Mouse (Mus musculus) embryonic facial prominence, embryonic 11.5 days (tissue): ENCODE results near the gene Spp2. TPM values are rescaled to one million over a fixed set of nuclear protein-coding genes. Genes with fewer than 3 reads are reported as not detected.

Experiments
- ATAC-seq: fragments of 200-750 bp; cut with Nextera tagmentation; replicated peaks from 2 replicates; pipeline ENCODE4 v1.8.0; 2017; ENCODE audit warnings: low read depth; ENCODE audit not compliant: insufficient number of reproducible peaks, low FRiP score, low TSS enrichment
- DNase-seq: peaks from one replicate; pipeline ENCODE4 v3.0.0-alpha.2; 2015; ENCODE audit warnings: low spot score
- H3K27ac ChIP-seq: fragments of 300-500 bp; sonication (generic); replicated peaks from 2 replicates; pipeline ENCODE4 v1.5.1; 2014; ENCODE audit warnings: mild to moderate bottlenecking, low read depth, low read length, control low read depth
- H3K27me3 ChIP-seq: fragments of 300-500 bp; sonication (generic); 2 replicates; pipeline ENCODE4 v1.6.1; 2014; ENCODE audit warnings: mild to moderate bottlenecking, low read length, moderate library complexity, mixed read lengths; ENCODE audit not compliant: control insufficient read depth, insufficient read depth
- H3K36me3 ChIP-seq: fragments of 300-500 bp; sonication (generic); replicated peaks from 2 replicates; pipeline ENCODE4 v1.6.1; 2014; ENCODE audit warnings: low read depth, mild to moderate bottlenecking, low read length, moderate library complexity, mixed read lengths; ENCODE audit not compliant: control insufficient read depth, insufficient read depth
- H3K4me1 ChIP-seq: fragments of 300-500 bp; sonication (generic); 2 replicates; pipeline ENCODE4 v1.6.1; 2014; ENCODE audit warnings: low read length, mixed read lengths; ENCODE audit not compliant: control insufficient read depth, insufficient read depth
- H3K4me2 ChIP-seq: fragments of 300-500 bp; sonication (generic); 2 replicates; pipeline ENCODE4 v1.6.1; 2014; ENCODE audit warnings: low read depth, mild to moderate bottlenecking, control low read depth, low read length, moderate library complexity
- H3K4me3 ChIP-seq: fragments of 300-500 bp; sonication (generic); 2 replicates; pipeline ENCODE4 v1.5.1; 2014; ENCODE audit warnings: low read depth, low read length, control low read depth
- H3K9ac ChIP-seq: fragments of 300-500 bp; sonication (generic); replicated peaks from 2 replicates; pipeline ENCODE4 v1.6.1; 2014; ENCODE audit warnings: mild to moderate bottlenecking, control low read depth, low read length
- H3K9me3 ChIP-seq: fragments of 300-500 bp; sonication (generic); replicated peaks from 2 replicates; pipeline ENCODE4 v1.6.1; 2016; ENCODE audit warnings: mild to moderate bottlenecking, low read length, inconsistent platforms, mixed read lengths; ENCODE audit not compliant: control insufficient read depth
- WGBS: fragments of 180-500 bp; shearing (Covaris S2); extraction: QIAGEN DNeasy Blood & Tissue Kit; methylation state at CpG from one replicate; pipeline ENCODE4 v1.1.7; 2014; 5-methylcytosine and 5-hydroxymethylcytosine counted together
- polyA plus RNA-seq: library from polyadenylated mRNA; unstranded; fragments of >200 nt; fragmentation: Nextera tagmentation; extraction: Ambion mirVana; gene quantifications from 2 replicates; pipeline ENCODE4 v1.2.1, GENCODE M21; 2014

The Spp2 gene
- polyA plus RNA-seq, 1 experiment from 2014 or later = 0.63 TPM

GRCm38 (mm10) chr1:88427987-88428741, 21.4 kb downstream of the Spp2 start:
- ATAC-seq = no peak
- 79% methylated on average over 11 of the region's 11 CpGs for WGBS
- Histone ChIP-seq H3K4me3 (no peak overlapping the region), H3K27me3 (no peaks in the 10 kb centered on the region), H3K27ac (no peak overlapping the region), H3K9ac (no peak overlapping the region), H3K4me2 (no peak overlapping the region), H3K4me1 (no peaks in the 10 kb centered on the region), H3K9me3 (no peaks in the 10 kb centered on the region), H3K36me3 (no peaks in the 10 kb centered on the region)
- DNase-seq = no peak

- H3K4me1 ChIP-seq = no peaks in the 10 kb centered on the region
- DNase-seq (no peak), ATAC-seq (no peak)
- H3K27me3 ChIP-seq = no peaks in the 10 kb centered on the region
- 30% methylated on average over 1 of the region's 1 CpGs for WGBS
- H3K4me2 ChIP-seq = no peak overlapping the region
- H3K27ac ChIP-seq = no peak overlapping the region
- H3K4me3 ChIP-seq = no peak overlapping the region
- no peaks in the 10 kb centered on the region for H3K9me3 ChIP-seq
- H3K36me3 ChIP-seq = no peaks in the 10 kb centered on the region
- no peak overlapping the region for H3K9ac ChIP-seq
Observed at GRCm38 (mm10) chr1:88429413-88429812, 22.7 kb downstream of the Spp2 start.

DNA sequence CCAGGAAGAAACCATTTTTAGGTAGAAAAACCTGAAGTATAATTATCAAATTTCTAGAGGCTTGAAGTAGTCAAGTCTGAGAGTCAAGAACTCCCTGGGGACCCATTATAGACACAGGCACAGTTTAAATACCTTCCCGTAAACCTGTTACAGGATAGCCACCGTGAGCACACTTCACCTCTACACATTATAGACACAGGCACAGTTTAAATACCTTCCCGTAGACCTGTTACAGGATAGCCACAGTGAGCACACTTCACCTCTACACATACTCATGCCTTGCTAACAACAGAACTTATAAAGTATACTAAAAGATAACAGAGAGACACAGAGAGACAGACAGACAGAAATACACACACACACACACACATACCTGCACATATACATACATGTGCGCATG, 24.5 kb downstream of the Spp2 start:
- H3K9me3 ChIP-seq = no peaks in the 10 kb centered on the region
- H3K27me3 ChIP-seq = no peaks in the 10 kb centered on the region
- no peak overlapping the region for H3K4me3 ChIP-seq
- H3K9ac ChIP-seq = no peak overlapping the region
- no peak for ATAC-seq
- no peaks in the 10 kb centered on the region for H3K36me3 ChIP-seq
- no peak for DNase-seq
- H3K27ac ChIP-seq = no peak overlapping the region
- WGBS = 74% methylated on average over 4 of the region's 4 CpGs
- H3K4me1 ChIP-seq = no peaks in the 10 kb centered on the region
- H3K4me2 ChIP-seq = no peak overlapping the region

- H3K36me3 ChIP-seq = no peaks in the 10 kb centered on the region
- DNase-seq (no peak), ATAC-seq (no peak)
- H3K4me3 ChIP-seq = no peak overlapping the region
- H3K27ac ChIP-seq = no peak overlapping the region
- no peak overlapping the region for H3K4me2 ChIP-seq
- H3K27me3 ChIP-seq = no peaks in the 10 kb centered on the region
- no peaks in the 10 kb centered on the region for H3K4me1 ChIP-seq
- WGBS = 45% methylated on average over 3 of the region's 3 CpGs
- no peak overlapping the region for H3K9ac ChIP-seq
- H3K9me3 ChIP-seq = no peaks in the 10 kb centered on the region
Observed at GRCm38 (mm10) chr1:88432601-88433000, 25.8 kb downstream of the Spp2 start.

- Histone ChIP-seq H3K4me1 (no peaks in the 10 kb centered on the region), H3K27me3 (no peaks in the 10 kb centered on the region), H3K36me3 (no peaks in the 10 kb centered on the region), H3K27ac (no peak overlapping the region), H3K4me2 (no peak overlapping the region), H3K9me3 (no peaks in the 10 kb centered on the region), H3K4me3 (no peak overlapping the region), H3K9ac (no peak overlapping the region)
- WGBS = 73% methylated on average over 6 of the region's 6 CpGs
- no peak for ATAC-seq
- DNase-seq = no peak
Observed at GRCm38 (mm10) chr1:88433096-88433883, 26.5 kb downstream of the Spp2 start.

GRCm38 (mm10) chr1:88434057-88434456, 27.3 kb downstream of the Spp2 start:
- WGBS = 67% methylated on average over 4 of the region's 4 CpGs
- Histone ChIP-seq H3K9ac (no peak overlapping the region), H3K36me3 (no peaks in the 10 kb centered on the region), H3K4me3 (no peak overlapping the region), H3K4me1 (no peaks in the 10 kb centered on the region), H3K27me3 (no peaks in the 10 kb centered on the region), H3K27ac (no peak overlapping the region), H3K4me2 (no peak overlapping the region), H3K9me3 (no peaks in the 10 kb centered on the region)
- no peak for DNase-seq
- no peak for ATAC-seq

DNA sequence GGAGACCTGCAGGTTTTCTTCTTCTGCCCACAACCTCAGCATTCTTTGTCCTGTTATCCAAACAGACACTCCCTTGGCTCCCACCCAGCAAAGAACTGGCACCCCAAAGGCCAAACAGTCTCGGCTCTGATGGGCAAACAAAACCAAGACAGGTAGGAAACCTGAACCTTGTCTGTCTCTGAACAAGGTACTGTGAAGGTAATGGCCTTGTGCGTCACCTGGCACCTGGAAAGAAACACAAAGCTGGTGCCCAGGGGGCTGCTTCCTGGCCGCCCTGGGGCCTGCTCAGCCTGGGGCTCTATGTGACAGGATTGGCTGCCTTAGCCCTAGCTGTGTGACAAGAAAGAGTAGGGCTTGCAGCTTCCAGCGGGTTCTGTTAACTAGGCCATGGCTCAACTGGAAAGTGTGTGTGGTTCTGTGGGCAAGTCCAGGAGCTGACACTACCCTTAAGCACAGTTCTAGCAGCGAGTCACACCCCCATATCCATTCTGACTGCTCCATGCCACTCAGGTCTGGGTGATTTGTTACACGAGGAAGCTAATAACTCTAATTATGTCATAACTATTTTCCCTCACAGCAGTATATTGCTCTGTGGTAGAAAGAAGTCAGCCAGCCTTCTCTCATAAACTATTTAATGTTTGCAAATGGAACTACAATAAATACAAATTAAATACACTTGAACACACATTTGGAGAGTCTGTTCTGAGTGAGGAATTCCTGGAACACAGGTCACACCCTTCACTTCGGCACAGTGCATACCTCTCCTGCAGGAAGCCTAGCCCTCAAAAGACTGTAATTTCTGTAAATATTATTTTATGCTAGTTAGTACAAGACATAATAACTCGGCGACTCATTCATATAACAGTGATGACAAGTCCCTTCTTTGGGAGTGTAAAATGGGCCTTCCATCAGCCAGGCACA, 30.7 kb downstream of the Spp2 start:
- no peak for ATAC-seq
- H3K9me3 ChIP-seq = no peaks in the 10 kb centered on the region
- H3K9ac ChIP-seq = no peak overlapping the region

More for the DNA sequence above, 30.7 kb downstream of the Spp2 start:
- 75% methylated on average over 9 of the region's 9 CpGs for WGBS
- no peaks in the 10 kb centered on the region for H3K4me1 ChIP-seq
- no peak overlapping the region for H3K4me3 ChIP-seq
- H3K4me2 ChIP-seq = no peak overlapping the region
- DNase-seq = no peak
- H3K27me3 ChIP-seq = no peaks in the 10 kb centered on the region
- no peak overlapping the region for H3K27ac ChIP-seq
- H3K36me3 ChIP-seq = no peaks in the 10 kb centered on the region
